Mouse (Mus musculus) CH12.LX (cell line): ENCODE results near the gene Cwc25. TPM values are rescaled to one million over a fixed set of nuclear protein-coding genes. Genes with fewer than 3 reads are reported as not detected.
A peak's percentile ranks its signal among the peaks of the same experiment; 100 is the strongest.

Experiments used
- DNase-seq: peaks from one replicate; pipeline ENCODE4 v3.0.0-alpha.2; 2013; ENCODE audit errors: extremely low read depth
- H3K27ac ChIP-seq: 2 replicates; pipeline ENCODE4 v1.5.1; 2012; ENCODE audit warnings: low read depth, mild to moderate bottlenecking, control low read depth, moderate library complexity; ENCODE audit not compliant: insufficient read depth
- H3K27me3 ChIP-seq: replicated peaks from 2 replicates; pipeline ENCODE3; 2012; ENCODE audit warnings: inconsistent platforms
- H3K36me3 ChIP-seq, 2 experiments: replicated peaks in 1 of 2; 2 replicates each; pipeline versions ENCODE3 to v1.6.1; 2012; ENCODE audit warnings: inconsistent platforms in 1 of 2, low read length in 1 of 2, mild to moderate bottlenecking in 1 of 2, mixed read lengths in 1 of 2, moderate library complexity in 1 of 2; ENCODE audit not compliant: control insufficient read depth in 1 of 2, insufficient read depth in 1 of 2
- H3K4me1 ChIP-seq, 2 experiments: 2 replicates each; pipeline ENCODE4 v1.6.1; 2012; ENCODE audit warnings: inconsistent platforms in 1 of 2, moderate library complexity in 1 of 2; ENCODE audit not compliant: insufficient read depth in 2 of 2, control insufficient read depth in 1 of 2
- H3K4me2 ChIP-seq: 2 replicates; pipeline ENCODE4 v1.6.1; 2012; ENCODE audit warnings: low read depth, mild to moderate bottlenecking, control low read depth; ENCODE audit not compliant: poor library complexity, insufficient read depth, severe bottlenecking
- H3K4me3 ChIP-seq, 3 experiments: fragments of 150-350 bp in 1 of 3; sonication (generic) in 1 of 3; replicated peaks in 1 of 3; 2 replicates each; pipeline versions ENCODE3 to v1.5.1; 2011 to 2012; ENCODE audit warnings: low read depth in 2 of 3, low read length in 2 of 3, mild to moderate bottlenecking in 2 of 3, moderate library complexity in 2 of 3, control low read depth in 1 of 3, improper control_type of control experiment in 1 of 3, inconsistent platforms in 1 of 3, mixed read lengths in 1 of 3; ENCODE audit not compliant: poor library complexity in 1 of 3
- H3K79me2 ChIP-seq: replicated peaks from 2 replicates; pipeline ENCODE4 v1.6.1; 2012; ENCODE audit warnings: mild to moderate bottlenecking, moderate library complexity; ENCODE audit not compliant: control insufficient read depth, poor library complexity, insufficient read depth, severe bottlenecking; ENCODE audit errors: extremely low read depth
- H3K9ac ChIP-seq: 2 replicates; pipeline ENCODE4 v1.6.1; 2012; ENCODE audit warnings: low read depth, mild to moderate bottlenecking, control low read depth, moderate library complexity; ENCODE audit not compliant: insufficient read depth
- H3K9me3 ChIP-seq: replicated peaks from 2 replicates; pipeline ENCODE3; 2012; ENCODE audit warnings: low read length, inconsistent platforms, mixed read lengths
- CHD1 ChIP-seq: IDR thresholded peaks from 2 replicates; pipeline ENCODE4 v1.6.1; 2012; ENCODE audit warnings: low read depth, low read length, improper control_type of control experiment, inconsistent platforms
- CHD2 ChIP-seq: IDR thresholded peaks from 2 replicates; pipeline ENCODE4 v1.6.1; 2011; ENCODE audit warnings: low read length, improper control_type of control experiment
- E2F4 ChIP-seq: IDR thresholded peaks from 2 replicates; pipeline ENCODE4 v1.6.1; 2011; ENCODE audit warnings: low read depth, low read length, improper control_type of control experiment; ENCODE audit not compliant: insufficient replicate concordance
- ELF1 ChIP-seq: IDR thresholded peaks from 2 replicates; pipeline ENCODE4 v1.6.1; 2014; ENCODE audit warnings: low read depth, mild to moderate bottlenecking, inconsistent platforms, low read length, improper control_type of control experiment
- ETS1 ChIP-seq: conservative IDR thresholded peaks from 2 replicates; pipeline ENCODE4 v1.6.1; 2012; ENCODE audit warnings: low read depth, mild to moderate bottlenecking, inconsistent platforms, low read length, improper control_type of control experiment, moderate library complexity
- IRF4 ChIP-seq: IDR thresholded peaks from 2 replicates; pipeline ENCODE4 v1.6.1; 2014; ENCODE audit warnings: low read depth, mild to moderate bottlenecking, inconsistent platforms, low read length, improper control_type of control experiment
- JUND ChIP-seq: conservative IDR thresholded peaks from 2 replicates; pipeline ENCODE4 v1.6.1; 2011; ENCODE audit warnings: low read depth, low read length, improper control_type of control experiment
- KAT2A ChIP-seq: IDR thresholded peaks from 2 replicates; pipeline ENCODE4 v1.6.1; 2012; ENCODE audit warnings: low read length, improper control_type of control experiment, inconsistent platforms; ENCODE audit not compliant: insufficient replicate concordance
- MAFK ChIP-seq: IDR thresholded peaks from 2 replicates; pipeline ENCODE4 v1.6.1; 2011; ENCODE audit warnings: low read length, improper control_type of control experiment; ENCODE audit not compliant: insufficient replicate concordance
- MAZ ChIP-seq: IDR thresholded peaks from 2 replicates; pipeline ENCODE4 v1.6.1; 2012; ENCODE audit warnings: low read depth, mild to moderate bottlenecking, inconsistent platforms, low read length, improper control_type of control experiment, moderate library complexity
- NRF1 ChIP-seq: IDR thresholded peaks from 2 replicates; pipeline ENCODE4 v1.6.1; 2014; ENCODE audit warnings: low read depth, mild to moderate bottlenecking, inconsistent platforms, low read length, improper control_type of control experiment, moderate library complexity
- PAX5 ChIP-seq: IDR thresholded peaks from 2 replicates; pipeline ENCODE4 v1.6.1; 2012; ENCODE audit warnings: low read length, inconsistent platforms, mixed read lengths
- POLR2A ChIP-seq: IDR thresholded peaks from 2 replicates; pipeline ENCODE4 v1.6.1; 2011; ENCODE audit warnings: low read depth, mild to moderate bottlenecking, improper control_type of control experiment, low read length
- RAD21 ChIP-seq: IDR thresholded peaks from 2 replicates; pipeline ENCODE4 v1.6.1; 2011; ENCODE audit warnings: low read depth, mild to moderate bottlenecking, low read length, improper control_type of control experiment, moderate library complexity
- RCOR1 ChIP-seq: conservative IDR thresholded peaks from 2 replicates; pipeline ENCODE4 v1.6.1; 2012; ENCODE audit warnings: low read depth, mild to moderate bottlenecking, inconsistent platforms, low read length, improper control_type of control experiment
- SIN3A ChIP-seq: IDR thresholded peaks from 2 replicates; pipeline ENCODE4 v1.6.1; 2012; ENCODE audit warnings: low read length, improper control_type of control experiment, inconsistent platforms
- TBP ChIP-seq: conservative IDR thresholded peaks from 2 replicates; pipeline ENCODE4 v1.6.1; 2011; ENCODE audit warnings: low read depth, low read length, improper control_type of control experiment
- ZC3H11A ChIP-seq: IDR thresholded peaks from 2 replicates; pipeline ENCODE4 v1.6.1; 2012; ENCODE audit warnings: low read depth, mild to moderate bottlenecking, inconsistent platforms, low read length, improper control_type of control experiment
- ZMIZ1 ChIP-seq: IDR thresholded peaks from 2 replicates; pipeline ENCODE4 v1.6.1; 2012; ENCODE audit warnings: low read depth, mild to moderate bottlenecking, inconsistent platforms, low read length, improper control_type of control experiment
- dilution Hi-C: fragments of 300-500 bp; cut with MboI; formaldehyde crosslinking; loops from 2 replicates; pipeline ENCODE4 v1.14.3; 2020; ENCODE audit warnings: low sequenced_read_pairs; ENCODE audit not compliant: extremely low pct_unique_long_range_greater_than_20kb, extremely low pct_ligation_motif_present
- in situ Hi-C: fragments of 300-500 bp; cut with MboI; formaldehyde crosslinking; loops from 3 replicates; pipeline ENCODE4 v1.14.3; 2019; ENCODE audit warnings: low sequenced_read_pairs, low pct_ligation_motif_present, low pct_unique_long_range_greater_than_20kb, mixed read lengths
- polyA plus RNA-seq: library from polyadenylated mRNA; unstranded; fragments of >175 nt; gene quantifications from 2 replicates; pipeline ENCODE4 v1.2.1, GENCODE M21; 2012; ENCODE audit warnings: low read depth; ENCODE audit not compliant: insufficient read length
- total RNA-seq, 2 experiments: library from RNA; depleted of rRNA; stranded (reverse); fragments of 300-350 nt in 1 of 2; fragments of >200 nt in 1 of 2; gene quantifications; 2 replicates each; pipeline ENCODE4 v1.2.3; 2012 to 2014

Cwc25 gene
- total and polyA plus RNA-seq, 3 experiments = 16.7 to 21.5 (median 19.6) TPM

- TF ChIP-seq CHD2 (peak; percentile 2; the same call in 1 of the 2 replicates), CHD1 (peak; percentile 15; the same call in 1 of the 2 replicates), ZMIZ1 (peak; percentile 18), POLR2A (peak; percentile 71), ZC3H11A (no peak), PAX5 (no peak), ETS1 (no peak; the same call in 1 of the 2 replicates), MAFK (no peak), RCOR1 (no peak), IRF4 (peak; percentile 29; the same call in 1 of the 2 replicates)
- TF ChIP-seq, all 38 proteins: peak for 16
These were observed 33.0 kb upstream of the Cwc25 start (continued) for GRCm38 (mm10) chr11:97799146-97799993.

GRCm38 (mm10) chr11:97798782-97799145, 32.4 kb upstream of the Cwc25 start, which contains the start of gene Lasp1:
TSS of gene Lasp1 (plus strand) at chr11:97799000.
- peak within 1 kb of the TSS; percentile 46 for H3K4me2 ChIP-seq
- no peaks in the 10 kb centered on the region for H3K79me2 ChIP-seq
- no peaks in the 10 kb centered on the region for H3K9me3 ChIP-seq
- in situ Hi-C loops = loop anchor here (5.0 kb wide), 3 partner anchors 44 to 189 kb away; partner anchors contain the start of genes B230217C12Rik, Fbxo47 and Plxdc1
- peak within 1 kb of the TSS; percentile 83 for H3K27ac ChIP-seq
- peaks cover 0 to 4% of the 10 kb centered on the region in 2 experiments for H3K36me3 ChIP-seq
- dilution Hi-C loops = no loop called here
- 0 out of 2 replicates have a peak, but pooled peaks have one; percentile 78 for TF ChIP-seq KAT2A
- peak; percentile 96 for TF ChIP-seq ELF1
- no peak for TF ChIP-seq CHD2
- no peak for TF ChIP-seq RAD21
- peak; percentile 66 for TF ChIP-seq NRF1
- TF ChIP-seq MAFK = peak; percentile 96
- peak; percentile 99 for TF ChIP-seq TBP
- TF ChIP-seq SIN3A = no peak
- no peak for TF ChIP-seq JUND
- TF ChIP-seq E2F4 = 0 out of 2 replicates have a peak, but pooled peaks have one; percentile 63
- TF ChIP-seq ETS1 = no peak
- peak; percentile 47; the same call in 1 of the 2 replicates for TF ChIP-seq IRF4
- peak; percentile 47; the same call in 1 of the 2 replicates for TF ChIP-seq MAZ
- peak; percentile 96 for DNase-seq
- peaks cover 14 to 51% of the 10 kb centered on the region in 2 experiments for H3K4me1 ChIP-seq
- peak within 1 kb of the TSS; percentile 83 for H3K9ac ChIP-seq
- no peaks in the 10 kb centered on the region for H3K27me3 ChIP-seq
- H3K4me3 ChIP-seq = peak within 1 kb of the TSS; percentile 79 to 90 (median 90)
